Mouse (Mus musculus) embryonic facial prominence, embryonic 10.5 days (tissue): Measurements from ENCODE around the gene Espn. TPM values are rescaled to one million over a fixed set of nuclear protein-coding genes. Genes with fewer than 3 reads are reported as not detected.

ENCODE experiments used
- DNase-seq: peaks from one replicate; pipeline ENCODE4 v3.0.0-alpha.2; 2017; ENCODE audit warnings: low spot score
- H3K27ac ChIP-seq: fragments of 300-500 bp; sonication (generic); replicated peaks from 2 replicates; pipeline ENCODE4 v1.5.1; 2016; ENCODE audit warnings: mild to moderate bottlenecking
- H3K27me3 ChIP-seq: fragments of 300-500 bp; sonication (generic); replicated peaks from 2 replicates; pipeline ENCODE4 v1.6.1; 2016; ENCODE audit warnings: low read depth, mild to moderate bottlenecking; ENCODE audit not compliant: poor library complexity, severe bottlenecking
- H3K36me3 ChIP-seq: fragments of 300-500 bp; sonication (generic); replicated peaks from 2 replicates; pipeline ENCODE4 v1.6.1; 2016; ENCODE audit warnings: mild to moderate bottlenecking, moderate library complexity
- H3K4me1 ChIP-seq: fragments of 300-500 bp; sonication (generic); 2 replicates; pipeline ENCODE4 v1.6.1; 2016
- H3K4me3 ChIP-seq: fragments of 300-500 bp; sonication (generic); 2 replicates; pipeline ENCODE4 v1.5.1; 2016; ENCODE audit warnings: mild to moderate bottlenecking, moderate library complexity
- H3K9me3 ChIP-seq: fragments of 300-500 bp; sonication (generic); 2 replicates; pipeline ENCODE4 v1.6.1; 2016; ENCODE audit warnings: mild to moderate bottlenecking
- WGBS: fragments of 180-500 bp; shearing (Covaris S2); methylation state at CpG from one replicate; pipeline ENCODE4 v1.1.7; 2016; 5-methylcytosine and 5-hydroxymethylcytosine counted together
- polyA plus RNA-seq: library from polyadenylated mRNA; unstranded; fragments of >200 nt; fragmentation: Nextera tagmentation; extraction: Ambion mirVana; gene quantifications from 2 replicates; pipeline ENCODE4 v1.2.1, GENCODE M21; 2016

The Espn gene
- polyA plus RNA-seq, 1 experiment from 2014 or later = 10.3 TPM

- Histone ChIP-seq H3K4me3 (no peak overlapping the region), H3K4me1 (peaks cover 20% of the 10 kb centered on the region), H3K27ac (no peak overlapping the region), H3K27me3 (peaks cover 14% of the 10 kb centered on the region; the same call in 1 of the 2 replicates), H3K36me3 (no peaks in the 10 kb centered on the region), H3K9me3 (no peaks in the 10 kb centered on the region)
- DNase-seq = no peak
- 64% methylated on average over 7 of the region's 7 CpGs for WGBS
These were observed 72.2 kb downstream of the Espn start for GRCm38 (mm10) chr4:152079931-152080330.

- no peak for DNase-seq
- Histone ChIP-seq H3K27me3 (peaks cover 7% of the 10 kb centered on the region; the same call in 1 of the 2 replicates), H3K4me1 (peaks cover 20% of the 10 kb centered on the region), H3K9me3 (no peaks in the 10 kb centered on the region), H3K36me3 (no peaks in the 10 kb centered on the region), H3K27ac (no peak overlapping the region), H3K4me3 (no peak overlapping the region)
- WGBS = 90% methylated on average over 3 of the region's 3 CpGs
These were observed 72.9 kb downstream of the Espn start for GRCm38 (mm10) chr4:152079261-152079660.

DNA sequence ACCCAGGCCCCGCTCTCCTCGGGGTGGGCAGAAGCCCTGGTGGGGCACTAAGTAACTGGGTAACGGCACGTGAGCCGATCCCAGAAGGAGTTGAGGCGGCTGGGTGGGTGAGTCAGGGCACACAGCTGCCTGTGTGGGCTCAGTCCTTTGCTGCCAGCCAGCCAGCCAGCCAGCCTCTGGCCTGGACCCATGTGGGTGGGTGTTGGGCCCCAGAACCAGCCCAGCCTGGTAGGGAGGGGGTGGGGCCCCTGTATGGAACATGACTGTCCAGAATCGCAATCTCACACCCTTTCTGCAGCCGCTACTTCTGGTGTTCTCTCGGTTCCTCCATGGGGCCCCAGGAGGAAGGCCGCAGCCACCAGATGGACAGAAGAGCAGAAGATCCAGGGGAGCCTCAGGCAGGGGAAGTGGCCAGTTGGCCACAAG is 74.1 kb downstream of the Espn start:
- WGBS = 93% methylated on average over 10 of the region's 10 CpGs
- Histone ChIP-seq H3K4me3 (no peak overlapping the region), H3K36me3 (no peaks in the 10 kb centered on the region), H3K4me1 (peaks cover 21% of the 10 kb centered on the region), H3K27me3 (no peaks in the 10 kb centered on the region), H3K9me3 (no peaks in the 10 kb centered on the region), H3K27ac (no peak overlapping the region)
- DNase-seq = no peak

GRCm38 (mm10) chr4:152077191-152077590 is 75.0 kb downstream of the Espn start:
- H3K27ac ChIP-seq = no peak overlapping the region

DNA sequence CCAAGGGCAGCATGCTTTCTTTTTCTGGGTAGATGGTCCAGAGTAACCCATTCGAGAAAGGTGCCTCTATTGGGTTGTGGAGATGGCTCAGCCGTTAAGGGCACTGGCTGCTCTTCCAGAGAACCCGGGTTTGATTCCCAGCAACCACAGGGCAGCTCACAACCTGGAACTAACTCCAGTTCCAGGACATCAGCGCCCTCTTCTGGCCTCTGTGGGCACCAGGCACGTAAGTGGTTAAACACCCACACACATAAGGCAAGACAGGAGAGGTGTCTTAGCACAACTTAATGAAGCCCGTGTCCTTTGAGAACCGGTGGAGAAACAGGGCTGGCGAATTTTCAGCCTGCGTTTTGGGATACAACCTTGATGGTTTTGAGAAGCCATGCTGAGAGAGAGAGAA is 77.6 kb downstream of the Espn start:
- WGBS = 82% methylated on average over 9 of the region's 9 CpGs
- H3K4me3 ChIP-seq = no peak overlapping the region
- H3K27me3 ChIP-seq = no peaks in the 10 kb centered on the region
- no peak overlapping the region for H3K27ac ChIP-seq
- no peaks in the 10 kb centered on the region for H3K36me3 ChIP-seq
- H3K9me3 ChIP-seq = no peaks in the 10 kb centered on the region
- peaks cover 44% of the 10 kb centered on the region for H3K4me1 ChIP-seq
- no peak for DNase-seq

More at GRCm38 (mm10) chr4:152077191-152077590, 75.0 kb downstream of the Espn start:
- Histone ChIP-seq H3K4me3 (no peak overlapping the region), H3K36me3 (no peaks in the 10 kb centered on the region), H3K27me3 (no peaks in the 10 kb centered on the region), H3K9me3 (no peaks in the 10 kb centered on the region), H3K4me1 (peaks cover 29% of the 10 kb centered on the region)
- 86% methylated on average over 9 of the region's 9 CpGs for WGBS
- DNase-seq = no peak

DNA sequence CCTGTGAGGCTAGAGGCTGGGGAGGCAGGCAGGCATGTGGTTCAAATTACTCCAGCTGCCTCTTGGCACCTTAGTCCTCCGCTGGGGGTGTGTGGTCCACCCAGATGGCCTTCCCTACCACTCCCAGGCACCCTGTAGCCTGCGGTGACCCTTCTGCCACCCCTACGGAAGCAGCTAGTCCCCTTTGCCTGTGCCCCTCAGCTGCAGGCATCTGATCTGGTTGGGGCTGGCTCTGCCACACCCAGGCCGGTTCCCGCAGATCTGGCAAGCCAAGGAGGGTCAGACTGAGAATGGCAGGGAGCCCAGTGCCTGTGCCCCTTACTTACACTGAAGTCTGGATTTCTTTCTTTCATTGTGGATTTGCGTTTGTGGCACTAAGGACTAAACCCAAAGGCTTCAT is 78.5 kb downstream of the Espn start:
- Histone ChIP-seq H3K27ac (0 out of 2 replicates have a peak overlapping the region, but pooled peaks have one; percentile 24), H3K9me3 (no peaks in the 10 kb centered on the region), H3K4me1 (peaks cover 44% of the 10 kb centered on the region), H3K36me3 (no peaks in the 10 kb centered on the region), H3K4me3 (no peak overlapping the region), H3K27me3 (no peaks in the 10 kb centered on the region)
- WGBS = 82% methylated on average over 6 of the region's 6 CpGs
- DNase-seq = no peak

DNA sequence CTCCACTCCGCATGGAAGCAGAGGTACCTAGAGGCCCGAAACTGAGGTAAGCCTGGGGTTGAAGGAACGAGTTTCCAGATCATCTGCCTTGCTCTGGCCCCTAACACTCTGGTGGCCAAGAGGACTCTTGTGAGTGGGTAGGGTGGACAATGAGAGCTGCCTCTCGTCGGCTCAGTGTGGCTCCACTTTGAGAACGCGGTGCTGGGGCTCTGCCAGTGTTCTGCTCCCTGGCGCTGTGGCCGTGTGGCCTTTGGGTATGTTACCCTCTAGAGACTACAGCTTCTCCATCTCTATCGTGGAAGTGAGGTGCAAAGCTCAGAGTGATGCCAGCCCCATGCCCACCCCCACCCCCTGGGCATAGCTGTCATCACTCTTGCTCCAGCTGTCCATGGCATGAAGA is 79.5 kb downstream of the Espn start:
- H3K4me1 ChIP-seq = peaks cover 52% of the 10 kb centered on the region
- H3K27me3 ChIP-seq = no peaks in the 10 kb centered on the region
- H3K36me3 ChIP-seq = no peaks in the 10 kb centered on the region
- 0 out of 2 replicates have a peak overlapping the region, but pooled peaks have one; percentile 19 for H3K27ac ChIP-seq
- DNase-seq = no peak
- no peaks in the 10 kb centered on the region for H3K9me3 ChIP-seq
- H3K4me3 ChIP-seq = no peak overlapping the region
- WGBS = 77% methylated on average over 10 of the region's 10 CpGs

GRCm38 (mm10) chr4:152072121-152072601 is 80.0 kb downstream of the Espn start, which contains the start of gene Plekhg5:
TSS of gene Plekhg5 (plus strand) at chr4:152072498.
- Histone ChIP-seq H3K36me3 (no peaks in the 10 kb centered on the region), H3K9me3 (no peaks in the 10 kb centered on the region), H3K4me3 (no peak within 1 kb of the TSS), H3K27me3 (no peaks in the 10 kb centered on the region), H3K4me1 (peaks cover 53% of the 10 kb centered on the region), H3K27ac (0 out of 2 replicates have a peak within 1 kb of the TSS, but pooled peaks have one; percentile 19)
- WGBS = 64% methylated on average over 10 of the region's 10 CpGs
- peak; percentile 36 for DNase-seq

- H3K27me3 ChIP-seq = no peaks in the 10 kb centered on the region
- no peak overlapping the region for H3K4me3 ChIP-seq
- peaks cover 43% of the 10 kb centered on the region for H3K4me1 ChIP-seq
- 75% methylated on average over 11 of the region's 11 CpGs for WGBS
- H3K9me3 ChIP-seq = no peaks in the 10 kb centered on the region
- no peaks in the 10 kb centered on the region for H3K36me3 ChIP-seq
- H3K27ac ChIP-seq = no peak overlapping the region
- no peak for DNase-seq
These were observed 81.4 kb downstream of the Espn start for GRCm38 (mm10) chr4:152070494-152071396.

Other genes starting within 250 kb of the Espn start
- 113 and 121 TPM in 2 replicates for gene Dnajc11, start 218.7 kb downstream of the Espn start, polyA plus RNA-seq
- 33.5 and 34.7 TPM in 2 replicates for gene Thap3, start 163.4 kb downstream of the Espn start, polyA plus RNA-seq
- 29.0 and 32.1 TPM in 2 replicates for gene Phf13, start 156.1 kb downstream of the Espn start, polyA plus RNA-seq
- 9.7 and 10.6 TPM in 2 replicates for gene Klhl21, start 143.6 kb downstream of the Espn start, polyA plus RNA-seq
- gene Zbtb48, start 124.7 kb downstream of the Espn start, polyA plus RNA-seq = 25.0 and 26.4 TPM in 2 replicates
- gene Tas1r1, start 113.8 kb downstream of the Espn start, polyA plus RNA-seq = 0.50 and 0.68 TPM in 2 replicates
- 43.7 and 44.2 TPM in 2 replicates for gene Nol9, start 113.0 kb downstream of the Espn start, polyA plus RNA-seq
- gene Plekhg5, start 79.9 kb downstream of the Espn start, polyA plus RNA-seq = 11.7 and 13.2 TPM in 2 replicates
- gene Tnfrsf25, start 36.4 kb downstream of the Espn start, polyA plus RNA-seq = 1.0 and 1.3 TPM in 2 replicates
- gene Hes2, start 6.5 kb upstream of the Espn start, polyA plus RNA-seq = 0.11 and 1.0 TPM in 2 replicates
- 51.8 and 55.5 TPM in 2 replicates for gene Acot7, start 25.8 kb upstream of the Espn start, polyA plus RNA-seq
- 2.7 and 4.0 TPM in 2 replicates for gene Gpr153, start 121.9 kb upstream of the Espn start, polyA plus RNA-seq
- 0.10 and 2.3 TPM in 2 replicates for gene Hes3, start 139.3 kb upstream of the Espn start, polyA plus RNA-seq
- 29.5 and 30.2 TPM in 2 replicates for gene Icmt, start 144.9 kb upstream of the Espn start, polyA plus RNA-seq
- 1.3 and 2.3 TPM in 2 replicates for gene Rnf207, start 166.6 kb upstream of the Espn start, polyA plus RNA-seq
- gene Rpl22, start 173.4 kb upstream of the Espn start, polyA plus RNA-seq = 360 and 367 TPM in 2 replicates
- gene Chd5, start 186.3 kb upstream of the Espn start, polyA plus RNA-seq = 0.05 TPM in 2 replicates